Mouse (Mus musculus) liver, embryonic 14.5 days (tissue): ENCODE measurements at regions not wholly inside any gene's neighbourhood (a gene's known extent, or its start where the extent isn't known, plus 50 kb on each side); places are given as distances from the start of the nearest gene placed in this dataset.

ENCODE experiments used
- CTCF ChIP-seq: IDR thresholded peaks from 2 replicates; pipeline ENCODE4 v1.5.1; 2016; ENCODE audit warnings: antibody characterized with exemption, low read depth, control low read depth
- EP300 ChIP-seq: IDR thresholded peaks from 2 replicates; pipeline ENCODE4 v1.6.1; 2016; ENCODE audit warnings: antibody characterized with exemption, low read depth

DNA sequence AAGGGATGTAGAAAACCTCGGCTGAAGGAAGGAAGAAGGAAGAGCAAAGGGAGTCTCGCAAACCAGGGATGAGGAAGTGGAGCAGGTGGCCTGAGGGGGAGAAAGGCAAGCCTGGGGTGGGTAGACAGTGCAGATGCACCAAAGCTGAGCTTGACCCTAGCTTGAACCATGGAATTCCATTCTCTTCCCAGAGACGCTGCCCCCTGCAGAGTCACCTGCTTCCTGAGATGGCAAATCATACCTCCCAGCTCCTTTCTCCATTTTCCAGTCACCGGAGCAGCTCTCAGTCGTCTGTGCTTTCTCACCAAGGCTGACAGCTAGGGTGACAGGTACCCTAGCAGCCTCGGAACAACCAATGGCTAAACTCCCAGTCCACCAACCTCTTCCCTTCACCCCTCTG, 197.0 kb downstream of the Gm9195 start:
- no peak for TF ChIP-seq CTCF
- no peak for TF ChIP-seq EP300
